Mouse (Mus musculus) right cerebral cortex, postnatal 4 days (tissue): ENCODE measurements around the gene Prrt2.

Experiments
- DNase-seq: peaks from one replicate; pipeline ENCODE4 v3.0.0-alpha.2; 2022

The Prrt2 gene

GRCm38 (mm10) chr7:127020901-127021562, at the start of gene Prrt2, which contains the start of gene Gm42742:
Gene Prrt2 (minus strand): TSS chr7:127021211.
Gene Gm42742 (minus strand): TSS chr7:127021097.
- DNase-seq = peak; percentile 74

GRCm38 (mm10) chr7:127066317-127066716, 45.3 kb upstream of the Prrt2 start:
- DNase-seq = no peak

GRCm38 (mm10) chr7:127065538-127065937, 44.5 kb upstream of the Prrt2 start:
- DNase-seq = no peak

GRCm38 (mm10) chr7:127055026-127055585, 34.1 kb upstream of the Prrt2 start:
- no peak for DNase-seq

GRCm38 (mm10) chr7:127041851-127042672, 21.1 kb upstream of the Prrt2 start, which contains the start of gene Kif22:
Gene Kif22 (minus strand): TSS chr7:127042471.
- DNase-seq = peak; percentile 88

GRCm38 (mm10) chr7:127031244-127031643, 10.2 kb upstream of the Prrt2 start:
- DNase-seq = no peak

- DNase-seq = no peak
Measured at GRCm38 (mm10) chr7:127030172-127030571, 9.2 kb upstream of the Prrt2 start.

GRCm38 (mm10) chr7:127027885-127028284, 6.9 kb upstream of the Prrt2 start:
- no peak for DNase-seq

- DNase-seq = peak; percentile 99
Measured at GRCm38 (mm10) chr7:127026984-127027726, 6.1 kb upstream of the Prrt2 start, which contains the start of gene Maz. Gene Maz (minus strand): TSS chr7:127027037.

GRCm38 (mm10) chr7:127026616-127026983, 5.6 kb upstream of the Prrt2 start:
- peak; percentile 92 for DNase-seq

- DNase-seq = peak; percentile 63
Measured at GRCm38 (mm10) chr7:127026161-127026600, 5.2 kb upstream of the Prrt2 start.

- DNase-seq = peak; percentile 58
Measured at GRCm38 (mm10) chr7:127025556-127026160, 4.6 kb upstream of the Prrt2 start.

- peak; percentile 70 for DNase-seq
Measured at GRCm38 (mm10) chr7:127024755-127025555, 3.9 kb upstream of the Prrt2 start.

- no peak for DNase-seq
Measured at GRCm38 (mm10) chr7:127023896-127024690, 3.1 kb upstream of the Prrt2 start.

GRCm38 (mm10) chr7:127023272-127023691, 2.3 kb upstream of the Prrt2 start:
- DNase-seq = no peak

- no peak for DNase-seq
Measured at GRCm38 (mm10) chr7:127022528-127023271, 1.7 kb upstream of the Prrt2 start.

- no peak for DNase-seq
Measured at GRCm38 (mm10) chr7:127021563-127022527, 834 bp upstream of the Prrt2 start.

GRCm38 (mm10) chr7:127020491-127020890, 520 bp downstream of the Prrt2 start:
- DNase-seq = no peak

GRCm38 (mm10) chr7:127020031-127020430, 980 bp downstream of the Prrt2 start:
- DNase-seq = no peak
